Mouse (Mus musculus) E14TG2a.4 (cell line): ENCODE results near the gene Prr29.

Experiments
- H3K27me3 ChIP-seq: 2 replicates; pipeline ENCODE4 v1.6.1; 2014; ENCODE audit warnings: low read length, control low read depth; ENCODE audit not compliant: insufficient read depth
- H3K36me3 ChIP-seq: 2 replicates; pipeline ENCODE4 v1.6.1; 2014; ENCODE audit warnings: low read length, control low read depth; ENCODE audit not compliant: insufficient read depth
- H3K4me1 ChIP-seq: replicated peaks from 2 replicates; pipeline ENCODE4 v1.6.1; 2014; ENCODE audit warnings: low read depth, low read length, control low read depth
- H3K4me3 ChIP-seq: replicated peaks from 2 replicates; pipeline ENCODE4 v1.5.1; 2014; ENCODE audit warnings: mild to moderate bottlenecking, low read length
- H3K9me3 ChIP-seq: 2 replicates; pipeline ENCODE4 v1.6.1; 2014; ENCODE audit warnings: low read length, control low read depth
- CTCF ChIP-seq: conservative IDR thresholded peaks from 2 replicates; pipeline ENCODE4 v1.5.1; 2014; ENCODE audit warnings: low read length
- NANOG ChIP-seq: IDR thresholded peaks from 2 replicates; pipeline ENCODE4 v1.6.1; 2014; ENCODE audit warnings: borderline replicate concordance, low read length, mixed read lengths
- POU5F1 ChIP-seq: IDR thresholded peaks from 2 replicates; pipeline ENCODE4 v1.6.1; 2014; ENCODE audit warnings: low read length, borderline replicate concordance

Prr29 gene

DNA sequence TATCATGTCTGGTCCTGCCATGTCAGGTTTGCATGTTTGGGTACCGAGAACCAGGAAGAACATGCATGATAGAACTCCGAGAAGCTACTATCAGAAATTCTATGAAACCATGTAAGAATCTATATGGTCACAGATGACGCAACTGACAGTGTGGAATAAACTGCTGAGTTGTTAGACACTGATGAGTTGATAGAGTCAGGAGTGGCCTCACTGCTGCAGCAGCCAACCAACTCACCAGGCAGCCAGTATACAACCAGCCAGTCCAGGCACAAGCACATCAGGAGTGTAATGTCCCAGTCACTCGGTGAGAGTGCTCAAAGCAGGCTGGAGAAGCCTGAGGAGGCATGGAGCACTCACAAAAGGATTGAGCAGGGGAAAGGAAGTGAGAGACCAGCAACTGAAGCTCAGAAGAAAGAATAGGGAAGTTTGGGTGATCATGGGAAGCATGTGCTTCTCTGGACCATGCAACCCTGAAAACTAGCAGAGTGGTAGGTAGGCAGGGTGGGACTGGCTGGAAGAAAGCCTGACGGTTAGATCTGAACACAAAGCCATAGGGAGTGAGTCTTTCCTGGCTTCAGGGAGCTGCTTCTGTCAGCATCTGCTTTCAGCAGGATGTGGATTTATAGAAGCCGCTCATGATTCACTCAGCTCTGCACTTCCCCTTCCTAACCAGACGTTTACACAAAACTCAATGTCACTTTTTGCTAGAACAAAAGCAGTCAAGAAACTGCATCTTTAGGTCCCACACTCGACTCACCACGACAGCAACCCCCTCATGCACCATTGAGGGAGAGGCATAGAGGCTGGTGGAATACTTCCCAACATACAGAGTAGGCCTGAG, 54.2 kb downstream of the Prr29 start:
- no peaks in the 10 kb centered on the region for H3K9me3 ChIP-seq
- no peaks in the 10 kb centered on the region for H3K27me3 ChIP-seq
- no peaks in the 10 kb centered on the region for H3K4me1 ChIP-seq
- peaks cover 53% of the 10 kb centered on the region for H3K36me3 ChIP-seq
- no peak overlapping the region for H3K4me3 ChIP-seq
- no peak for TF ChIP-seq CTCF
- no peak for TF ChIP-seq NANOG
- TF ChIP-seq POU5F1 = no peak

DNA sequence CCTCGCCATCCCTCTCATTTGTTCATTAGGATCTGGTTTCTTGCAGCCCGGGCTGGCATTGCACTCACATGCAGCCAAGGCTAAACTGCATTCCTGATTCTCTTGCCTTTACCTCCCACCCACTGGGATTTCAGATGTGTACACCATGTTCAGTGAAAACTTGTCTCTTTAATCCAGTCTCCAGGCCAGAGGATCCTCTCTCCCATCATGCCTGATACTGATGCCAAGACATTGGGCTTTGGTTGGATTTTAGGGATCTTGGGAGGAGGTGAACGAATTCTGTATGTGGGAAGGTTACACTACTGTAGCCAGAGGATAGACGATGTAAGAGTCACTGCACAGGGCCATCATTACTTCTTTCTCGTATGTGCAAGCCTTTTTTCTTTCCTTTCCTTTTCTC, 59.9 kb downstream of the Prr29 start:
- no peaks in the 10 kb centered on the region for H3K27me3 ChIP-seq
- H3K4me1 ChIP-seq = no peaks in the 10 kb centered on the region
- no peak overlapping the region for H3K4me3 ChIP-seq
- H3K9me3 ChIP-seq = no peaks in the 10 kb centered on the region
- TF ChIP-seq NANOG = no peak
- no peak for TF ChIP-seq POU5F1
- TF ChIP-seq CTCF = no peak
- H3K36me3 ChIP-seq = peaks cover 23% of the 10 kb centered on the region

DNA sequence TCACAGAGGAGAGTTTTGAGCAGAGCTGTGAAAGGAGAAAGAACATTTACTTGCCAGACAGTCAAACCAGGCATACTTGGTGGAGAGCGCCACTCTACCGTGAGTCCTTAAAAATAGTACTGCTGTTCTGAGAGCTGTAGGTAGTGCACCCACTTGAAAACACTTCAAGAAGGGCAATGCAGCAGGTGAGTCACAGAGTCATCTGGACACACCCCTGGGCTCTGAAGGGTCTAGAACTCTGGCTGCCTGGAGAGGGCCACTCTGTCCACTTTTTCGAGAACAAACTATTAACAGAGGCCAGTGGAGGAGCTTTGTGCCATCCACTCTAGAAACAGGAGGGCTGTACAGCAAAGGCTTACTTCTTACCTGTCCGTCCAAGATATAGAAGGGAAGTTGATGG, 61.2 kb downstream of the Prr29 start:
- Histone ChIP-seq H3K4me3 (no peak overlapping the region), H3K27me3 (no peaks in the 10 kb centered on the region), H3K36me3 (peaks cover 18% of the 10 kb centered on the region), H3K9me3 (no peaks in the 10 kb centered on the region), H3K4me1 (no peaks in the 10 kb centered on the region)
- no peak for TF ChIP-seq CTCF
